Mouse (Mus musculus): ENCODE data around the gene Wwox.
A peak's percentile ranks its signal among the peaks of the same experiment; 100 is the strongest.

Gene Wwox

DNA sequence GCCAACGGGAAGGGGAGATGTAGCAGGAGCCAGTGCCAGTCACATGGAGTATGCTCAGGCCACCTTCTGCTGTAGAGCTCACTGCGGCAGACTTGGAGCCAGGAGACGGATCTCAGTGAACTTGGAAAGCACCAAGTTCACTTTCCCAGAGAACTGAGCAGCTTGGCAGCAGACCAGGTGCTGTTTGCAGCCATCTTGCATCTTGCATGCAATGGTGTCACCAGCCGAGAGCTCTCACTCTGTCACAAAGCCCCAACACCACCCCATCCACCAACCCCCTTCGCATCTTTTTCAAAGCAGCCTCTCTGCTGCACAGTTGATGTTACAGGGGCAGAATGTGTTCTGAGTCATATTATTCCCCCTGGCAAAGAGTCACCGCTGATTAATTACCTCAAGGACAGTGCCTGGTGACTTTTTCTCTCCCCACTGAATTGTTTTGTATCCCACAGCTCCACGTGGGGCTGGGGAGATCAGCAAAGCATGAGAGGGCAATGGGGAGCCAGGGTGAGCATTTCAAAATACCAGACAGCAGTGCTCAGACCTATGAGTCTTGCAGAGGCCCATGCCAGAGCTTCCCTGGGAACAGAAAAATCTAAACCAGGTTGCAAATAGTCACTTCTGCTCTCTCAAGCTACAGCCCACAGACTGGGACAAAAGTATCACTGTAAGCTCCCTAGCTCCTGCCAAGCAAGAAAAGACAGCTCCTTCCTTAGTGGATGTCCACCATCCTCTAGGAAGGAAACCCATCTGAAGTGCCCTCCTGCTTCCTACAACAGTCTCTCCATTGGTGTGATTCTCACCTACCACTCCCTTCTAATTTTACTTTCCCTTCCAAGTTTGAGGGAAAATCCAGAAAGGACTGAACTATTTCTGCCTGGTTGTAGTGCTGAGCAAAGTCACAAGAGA lies 642.1 kb downstream of the Wwox start:
- no peak for TF ChIP-seq GATA4 (IDR thresholded peaks at IDR 0.05; ENCODE audit: insufficient replicate concordance, low read length)

DNA sequence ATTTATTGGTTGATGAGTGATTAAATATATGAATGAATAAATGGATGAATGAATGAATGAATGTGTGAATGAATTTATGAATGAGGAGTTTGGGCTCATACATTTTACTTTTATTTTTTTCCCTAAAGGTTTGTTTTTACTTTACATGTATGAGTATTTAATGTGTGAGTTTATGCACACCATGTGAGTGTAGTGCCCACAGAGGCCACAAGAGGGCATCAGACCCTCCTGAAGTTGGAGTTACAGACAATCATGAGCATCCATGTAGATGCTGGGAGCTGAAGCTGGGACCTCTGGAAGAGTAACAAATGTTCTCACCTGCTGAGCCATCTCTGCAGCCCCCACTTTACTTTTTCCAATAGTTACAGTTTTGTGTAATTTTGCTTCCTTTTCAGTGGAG lies 648.7 kb downstream of the Wwox start:
- no peak for TF ChIP-seq GATA4 (IDR thresholded peaks at IDR 0.05; ENCODE audit: insufficient replicate concordance, low read length)

DNA sequence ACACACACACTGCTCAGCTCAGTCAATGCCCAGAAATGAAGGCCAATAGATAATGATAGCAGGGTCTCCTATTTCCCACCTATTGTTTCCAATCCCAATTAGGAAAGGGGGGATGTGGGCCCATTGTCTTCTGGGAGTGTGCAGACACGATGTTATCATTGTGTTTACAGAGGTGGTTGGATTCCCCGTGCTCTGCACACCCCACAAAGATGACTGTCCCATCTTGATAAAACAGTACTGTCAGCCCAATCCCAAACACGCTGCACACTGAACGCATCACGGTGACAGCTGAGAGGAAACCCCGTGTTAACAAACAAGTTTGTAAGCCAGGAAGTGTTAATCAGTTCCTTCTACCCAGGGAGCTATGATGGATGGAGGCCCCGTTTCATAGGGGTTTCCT lies 650.3 kb downstream of the Wwox start:
- TF ChIP-seq GATA4 (IDR thresholded peaks at IDR 0.05; ENCODE audit: insufficient replicate concordance, low read length), result peak; percentile 79; the same call in 1 of the 2 replicates

DNA sequence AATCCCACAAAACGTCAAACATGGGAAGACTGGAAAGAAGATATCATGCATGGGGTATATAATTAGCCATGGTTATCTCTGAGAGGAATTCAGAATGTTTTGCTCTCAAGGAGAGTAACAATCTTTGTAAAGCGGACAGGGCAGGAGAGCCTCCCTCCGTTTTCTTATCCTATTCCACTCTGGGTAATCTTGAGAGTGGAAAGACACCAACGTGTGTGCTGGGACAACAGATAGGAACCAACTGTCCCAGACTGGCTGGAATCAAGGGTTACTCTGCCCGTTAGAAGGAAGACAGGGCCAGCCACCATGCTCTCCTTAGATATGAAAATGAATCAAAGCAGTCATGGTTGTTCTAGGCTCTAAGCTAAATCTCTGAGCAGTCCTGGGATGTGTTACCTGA lies 650.7 kb downstream of the Wwox start:
- TF ChIP-seq GATA4 (IDR thresholded peaks at IDR 0.05; ENCODE audit: insufficient replicate concordance, low read length), result peak; percentile 92

DNA sequence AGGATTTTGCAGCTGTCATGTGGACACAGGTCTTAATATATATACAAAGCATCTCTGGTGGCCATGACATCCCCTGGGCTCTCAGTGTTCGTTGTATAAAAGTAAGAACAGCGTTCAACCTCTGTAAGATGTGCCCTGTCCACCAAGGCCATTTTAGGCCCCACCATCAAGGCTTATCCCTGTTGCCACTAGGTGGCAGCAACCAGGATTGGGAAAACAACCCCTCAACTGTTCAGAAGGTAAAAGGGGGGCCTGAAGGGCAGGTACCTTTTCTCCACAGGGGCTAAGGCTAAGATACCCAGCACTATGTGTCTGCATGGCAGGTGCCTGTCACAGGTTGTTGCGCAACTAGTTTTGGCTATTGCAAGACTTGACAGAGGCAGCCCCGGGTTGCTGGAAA lies 656.1 kb downstream of the Wwox start:
- TF ChIP-seq GATA4 (IDR thresholded peaks at IDR 0.05; ENCODE audit: insufficient replicate concordance, low read length), result no peak

DNA sequence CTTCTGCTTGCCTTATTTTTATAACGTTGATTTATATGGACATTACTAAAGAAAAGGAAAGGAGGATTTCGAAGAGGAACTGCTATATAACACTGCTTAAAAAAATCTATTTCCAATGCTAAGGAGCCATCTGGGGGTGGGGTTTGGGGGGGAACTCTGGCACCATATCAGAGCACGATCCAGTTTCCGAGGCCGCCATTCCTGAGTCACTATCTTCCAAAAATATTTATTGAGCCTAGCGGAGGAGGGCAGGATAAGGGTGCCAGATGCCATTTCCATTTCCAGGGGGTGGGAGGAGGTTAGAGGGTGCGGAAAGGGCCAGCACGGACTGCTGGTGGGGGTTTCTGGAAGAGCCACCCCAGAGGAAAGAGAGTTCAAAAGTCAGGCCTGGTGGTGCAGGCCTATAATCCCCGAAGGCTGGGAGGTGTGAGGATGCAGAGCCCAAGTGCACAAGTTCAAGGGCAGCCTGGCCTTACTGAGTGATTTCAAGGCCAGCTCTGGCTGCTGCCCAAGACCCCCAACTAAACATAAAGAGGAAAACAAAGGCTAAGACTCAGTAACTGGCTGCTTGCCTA lies 658.6 kb downstream of the Wwox start:
- TF ChIP-seq GATA4 (IDR thresholded peaks at IDR 0.05; ENCODE audit: insufficient replicate concordance, low read length), result peak; percentile 18; the same call in 1 of the 2 replicates

DNA sequence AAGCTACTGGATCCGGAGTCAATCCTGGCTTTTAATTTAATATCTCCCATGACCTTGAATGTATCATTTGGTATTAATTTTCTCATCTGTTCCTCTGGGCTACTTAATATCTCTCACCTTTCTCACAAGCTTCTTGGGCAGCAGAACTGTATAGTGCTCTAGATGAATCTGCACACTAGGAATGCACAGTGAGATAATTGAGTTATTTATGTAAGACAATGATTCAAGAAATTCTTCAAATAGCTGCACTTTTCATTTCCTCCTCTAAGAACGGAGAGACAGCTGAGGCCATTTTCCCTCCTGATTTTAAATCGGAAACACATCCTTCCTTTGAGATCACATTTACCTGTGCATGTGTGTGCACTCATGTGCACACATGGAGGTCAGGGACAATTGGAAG lies 669.9 kb downstream of the Wwox start:
- TF ChIP-seq GATA4 (IDR thresholded peaks at IDR 0.05; ENCODE audit: insufficient replicate concordance, low read length), result no peak

DNA sequence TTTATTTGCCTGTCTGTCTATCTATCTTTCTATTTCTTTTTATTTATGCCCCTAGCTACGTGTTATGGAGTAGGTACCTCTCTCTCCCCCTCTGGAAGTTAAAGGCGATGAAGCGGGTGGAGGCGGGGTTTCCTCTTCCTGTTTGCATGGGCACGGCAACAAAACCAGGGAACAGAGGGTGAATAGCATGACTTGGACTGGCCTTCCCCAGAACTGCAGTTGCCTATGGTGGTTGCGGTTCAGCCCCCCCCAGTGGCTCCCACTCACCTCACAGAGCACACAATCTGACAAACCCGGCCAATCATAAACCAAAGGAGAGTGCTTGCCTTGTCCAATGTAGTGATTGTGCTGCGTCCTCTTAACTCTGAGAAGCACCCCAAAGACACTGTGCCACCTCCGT lies 671.0 kb downstream of the Wwox start:
- TF ChIP-seq GATA4 (IDR thresholded peaks at IDR 0.05; ENCODE audit: insufficient replicate concordance, low read length), result no peak

DNA sequence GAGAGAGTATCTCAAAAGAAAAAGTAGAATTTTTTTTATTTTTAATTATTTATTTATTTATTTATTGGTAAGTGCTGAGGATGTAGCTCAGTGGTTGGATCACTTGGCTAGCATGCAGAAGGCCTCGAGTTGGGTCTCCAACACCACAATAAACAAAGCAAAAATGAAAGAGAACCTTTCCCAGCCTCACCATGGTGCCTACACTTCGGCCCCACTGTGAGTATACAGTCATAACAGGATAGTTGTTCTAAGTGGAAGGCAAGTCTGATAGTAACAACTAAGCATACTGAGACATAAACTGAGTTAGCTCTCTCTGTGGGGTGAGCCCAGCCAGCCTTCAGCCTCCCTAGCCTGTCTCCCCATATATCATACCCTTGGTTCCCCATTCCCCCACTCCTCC lies 672.6 kb downstream of the Wwox start:
- no peak for TF ChIP-seq GATA4 (IDR thresholded peaks at IDR 0.05; ENCODE audit: insufficient replicate concordance, low read length)

DNA sequence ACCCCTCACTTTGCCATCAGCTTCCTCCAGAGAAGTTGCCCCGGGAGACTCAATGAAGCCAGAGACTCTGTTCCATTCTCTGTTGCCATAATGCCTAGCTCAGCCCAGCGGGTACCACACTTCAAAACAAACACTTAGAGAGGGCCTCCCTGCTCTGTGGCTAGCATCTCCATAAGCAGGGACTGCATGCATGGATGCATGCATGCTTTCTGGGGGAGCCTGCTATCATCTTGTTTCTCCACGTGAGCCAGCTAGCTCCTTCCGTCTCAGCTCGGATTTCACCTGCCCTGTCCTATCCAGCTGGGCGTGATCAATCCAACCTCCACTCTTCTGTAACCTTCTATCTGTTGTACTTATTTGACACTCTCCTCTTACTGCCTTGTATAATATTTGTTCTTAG lies 675.0 kb downstream of the Wwox start:
- no peak for TF ChIP-seq GATA4 (IDR thresholded peaks at IDR 0.05; ENCODE audit: insufficient replicate concordance, low read length)

DNA sequence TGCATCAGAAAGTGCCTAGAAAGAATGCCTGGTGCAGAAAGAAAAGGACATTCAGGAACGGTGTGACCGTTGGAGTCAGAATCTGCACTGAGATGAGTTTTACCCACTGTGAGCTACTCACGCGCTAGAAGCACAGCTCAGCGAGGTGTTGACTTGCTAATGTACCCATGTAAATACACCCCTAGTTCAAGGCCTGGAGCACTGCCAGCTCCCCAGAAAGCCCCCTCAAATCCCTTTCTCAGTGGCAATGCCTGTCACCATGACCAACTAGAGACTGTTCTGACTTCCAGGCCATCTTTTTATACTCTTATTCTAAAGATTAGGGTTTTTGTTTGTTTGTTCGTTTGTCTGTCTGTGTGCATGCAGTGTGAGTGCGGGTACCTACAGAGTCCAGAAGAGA lies 686.6 kb downstream of the Wwox start:
- TF ChIP-seq GATA4 (IDR thresholded peaks at IDR 0.05; ENCODE audit: insufficient replicate concordance, low read length), result no peak

DNA sequence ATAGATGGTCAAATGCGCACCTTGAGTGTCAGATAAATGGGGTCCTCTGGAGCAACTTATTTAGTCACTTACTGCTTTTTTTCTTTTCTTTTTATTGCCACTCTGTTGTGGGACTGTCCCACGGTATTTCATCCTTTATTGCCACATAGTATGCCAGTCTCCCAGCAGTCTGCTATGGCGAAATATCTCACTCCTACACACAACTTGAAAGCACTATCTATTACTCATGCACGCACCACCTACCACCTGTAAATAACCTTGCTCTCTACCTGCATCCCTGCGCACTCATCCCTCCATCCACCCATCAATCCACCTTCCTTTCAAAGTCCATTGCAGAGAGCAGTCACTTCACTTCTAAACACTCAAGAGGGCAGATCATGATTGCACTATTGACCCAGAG lies 687.2 kb downstream of the Wwox start:
- TF ChIP-seq GATA4 (IDR thresholded peaks at IDR 0.05; ENCODE audit: insufficient replicate concordance, low read length), result no peak

DNA sequence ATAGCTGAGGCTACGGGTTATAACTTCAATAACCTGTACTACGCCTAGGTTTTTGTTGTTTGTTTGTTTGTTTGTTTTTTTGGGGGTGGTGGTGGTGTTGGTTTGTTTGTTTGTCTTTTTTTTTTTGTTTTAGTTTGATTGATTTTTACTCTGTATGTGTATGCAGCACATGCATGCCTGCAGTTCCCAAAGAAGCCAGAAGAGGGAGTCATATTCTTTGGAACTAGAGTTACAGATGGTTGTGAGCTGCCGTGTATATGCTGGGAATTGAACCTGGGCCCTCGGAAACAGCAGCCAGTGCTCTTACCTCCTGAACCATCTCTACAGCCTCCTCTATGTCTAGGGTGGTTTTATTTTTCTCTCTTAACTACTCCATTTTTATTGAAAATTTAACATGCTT lies 689.9 kb downstream of the Wwox start:
- TF ChIP-seq GATA4 (IDR thresholded peaks at IDR 0.05; ENCODE audit: insufficient replicate concordance, low read length), result no peak

DNA sequence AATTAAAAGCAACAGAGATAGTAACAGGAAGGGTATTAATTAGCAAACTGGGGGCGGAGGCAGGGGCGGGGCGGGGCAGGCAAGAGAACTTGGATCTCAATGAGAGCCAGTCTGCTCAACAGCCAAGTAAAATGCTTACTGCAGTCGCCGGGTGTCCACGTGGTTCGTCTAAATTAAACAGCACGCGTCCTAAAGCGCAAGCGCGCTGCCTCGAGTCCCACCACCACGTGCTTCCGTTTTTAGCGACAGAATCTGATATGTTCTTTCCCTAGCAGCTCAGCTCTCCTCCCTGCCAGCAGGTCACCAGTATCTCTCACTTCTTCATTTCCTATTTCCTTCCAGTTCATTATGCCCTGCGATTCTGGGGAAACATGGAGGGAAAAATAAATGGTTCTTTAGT lies 693.7 kb downstream of the Wwox start:
- TF ChIP-seq GATA4 (IDR thresholded peaks at IDR 0.05; ENCODE audit: insufficient replicate concordance, low read length), result no peak

DNA sequence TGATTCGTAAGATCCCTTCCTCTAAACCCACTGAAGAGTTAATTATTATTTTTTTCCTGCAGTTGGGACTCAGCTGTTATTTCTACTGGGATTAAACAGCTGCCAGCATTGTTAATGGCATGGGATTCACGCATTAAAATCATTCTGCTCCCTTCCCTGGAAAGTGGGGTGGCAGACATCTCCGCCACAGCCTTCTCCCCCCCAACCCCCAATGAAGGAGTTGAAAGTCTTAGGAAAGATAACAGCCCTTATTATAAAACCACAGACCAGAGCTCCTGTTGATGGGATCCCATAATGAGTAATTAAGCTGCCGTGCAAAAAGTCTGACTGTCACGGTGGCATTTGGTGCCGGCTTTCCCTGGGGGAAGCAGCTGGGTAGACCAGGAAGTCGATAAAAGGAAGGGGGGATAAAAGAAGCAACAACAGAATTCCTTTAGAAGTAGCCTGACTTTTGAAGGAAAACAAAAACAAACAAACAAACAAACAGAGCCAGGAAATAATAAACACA lies 694.3 kb downstream of the Wwox start:
- no peak for TF ChIP-seq GATA4 (IDR thresholded peaks at IDR 0.05; ENCODE audit: insufficient replicate concordance, low read length)

DNA sequence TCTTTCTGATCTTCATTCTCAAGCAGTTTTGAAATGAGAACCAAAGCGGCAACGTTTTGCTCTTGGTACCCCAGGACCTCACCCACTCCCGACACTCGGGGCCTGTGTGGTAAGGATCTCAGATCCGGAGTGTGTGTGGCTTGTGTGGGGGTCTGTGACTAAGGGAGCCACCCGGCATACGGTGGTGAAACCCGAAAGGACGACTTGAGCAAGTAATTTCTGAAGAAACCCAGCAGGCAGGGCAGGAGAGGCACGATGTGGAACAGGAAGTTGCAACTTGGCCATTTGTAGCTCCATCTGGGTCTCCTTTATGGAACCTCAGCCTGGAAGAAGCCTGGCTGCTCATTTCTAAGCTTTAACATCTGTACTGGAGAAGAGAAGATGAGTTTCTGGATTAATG lies 697.4 kb downstream of the Wwox start:
- no peak for TF ChIP-seq GATA4 (IDR thresholded peaks at IDR 0.05; ENCODE audit: insufficient replicate concordance, low read length)
